Mouse (Mus musculus) midbrain, postnatal 0 days (tissue): ENCODE measurements around the gene Ndufa4l2. TPM values are rescaled to one million over a fixed set of nuclear protein-coding genes. Genes with fewer than 3 reads are reported as not detected.

ENCODE experiments used
- ATAC-seq: fragments of 200-750 bp; cut with Nextera tagmentation; 2 replicates; pipeline ENCODE4 v1.8.0; 2017; ENCODE audit warnings: moderate number of reproducible peaks, mild to moderate bottlenecking, moderate TSS enrichment, moderate library complexity; ENCODE audit not compliant: low FRiP score
- DNase-seq: peaks from one replicate; pipeline ENCODE4 v3.0.0-alpha.2; 2015; ENCODE audit warnings: low spot score
- H3K27ac ChIP-seq: fragments of 300-500 bp; sonication (generic); 2 replicates; pipeline ENCODE4 v1.5.1; 2014; ENCODE audit warnings: low read depth, mild to moderate bottlenecking, low read length, mixed read lengths
- H3K27me3 ChIP-seq: fragments of 300-500 bp; sonication (generic); 2 replicates; pipeline ENCODE4 v1.6.1; 2014; ENCODE audit warnings: low read length, control low read depth, mixed read lengths; ENCODE audit not compliant: insufficient read depth
- H3K36me3 ChIP-seq: fragments of 300-500 bp; sonication (generic); 2 replicates; pipeline ENCODE4 v1.6.1; 2014; ENCODE audit warnings: low read length, control low read depth, mixed read lengths; ENCODE audit not compliant: insufficient read depth
- H3K4me1 ChIP-seq: fragments of 300-500 bp; sonication (generic); 2 replicates; pipeline ENCODE4 v1.6.1; 2014; ENCODE audit warnings: mild to moderate bottlenecking, control low read depth, antibody characterized with exemption, low read length, mixed read lengths; ENCODE audit not compliant: insufficient read depth
- H3K4me2 ChIP-seq: fragments of 300-500 bp; sonication (generic); 2 replicates; pipeline ENCODE4 v1.6.1; 2014; ENCODE audit warnings: low read depth, mild to moderate bottlenecking, low read length, mixed read lengths; ENCODE audit not compliant: poor library complexity, severe bottlenecking
- H3K4me3 ChIP-seq: fragments of 300-500 bp; sonication (generic); 2 replicates; pipeline ENCODE4 v1.5.1; 2014; ENCODE audit warnings: low read depth, mild to moderate bottlenecking, low read length, moderate library complexity
- H3K9ac ChIP-seq: fragments of 300-500 bp; sonication (generic); replicated peaks from 2 replicates; pipeline ENCODE4 v1.6.1; 2014; ENCODE audit warnings: mild to moderate bottlenecking, low read length, moderate library complexity, mixed read lengths; ENCODE audit not compliant: poor library complexity, severe bottlenecking
- H3K9me3 ChIP-seq: fragments of 300-500 bp; sonication (generic); 2 replicates; pipeline ENCODE4 v1.6.1; 2016; ENCODE audit warnings: low read length, control low read depth
- CTCF ChIP-seq: IDR thresholded peaks from 2 replicates; pipeline ENCODE4 v1.5.1; 2016; ENCODE audit warnings: antibody characterized with exemption, mild to moderate bottlenecking
- WGBS: fragments of 180-500 bp; shearing (Covaris S2); extraction: QIAGEN DNeasy Blood & Tissue Kit; methylation state at CpG from one replicate; pipeline ENCODE4 v1.1.7; 2014; 5-methylcytosine and 5-hydroxymethylcytosine counted together
- polyA plus RNA-seq: library from polyadenylated mRNA; unstranded; fragments of >200 nt; fragmentation: Nextera tagmentation; extraction: Ambion mirVana; gene quantifications from 2 replicates; pipeline ENCODE4 v1.2.1, GENCODE M21; 2015
- total RNA-seq: library from RNA; depleted of rRNA; stranded (reverse); fragments of >200 nt; gene quantifications from 2 replicates; pipeline ENCODE4 v1.2.3, GENCODE M21; 2014

The Ndufa4l2 gene
- total and polyA plus RNA-seq, 2 experiments from 2014 or later, result 16.6 to 18.7 TPM

DNA sequence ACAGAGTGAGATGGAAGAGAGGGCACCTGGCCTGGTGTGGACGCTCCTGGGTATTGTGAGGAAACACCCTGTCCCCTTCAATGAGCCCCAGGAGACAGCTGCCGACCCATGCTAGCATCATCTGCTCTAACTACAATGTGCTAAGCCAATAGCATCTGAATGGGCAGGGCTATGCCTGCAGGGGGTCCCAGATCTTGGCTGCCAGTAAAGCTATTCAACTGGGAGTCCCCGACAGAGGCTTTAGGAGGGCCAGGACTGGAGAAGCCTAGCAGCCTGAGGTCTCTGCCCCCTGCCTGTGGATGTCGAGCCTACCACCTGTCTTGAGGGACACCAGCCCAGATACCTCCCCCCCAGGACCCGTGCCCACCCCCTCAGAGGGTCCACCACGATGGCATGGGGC lies 28.0 kb downstream of the Ndufa4l2 start:
- no peak overlapping the region for H3K9ac ChIP-seq
- H3K4me1 ChIP-seq, result no peaks in the 10 kb centered on the region
- no peak overlapping the region for H3K27ac ChIP-seq
- no peak overlapping the region for H3K4me3 ChIP-seq
- no peak for ATAC-seq
- H3K4me2 ChIP-seq, result no peak overlapping the region
- H3K27me3 ChIP-seq, result no peaks in the 10 kb centered on the region
- DNase-seq, result peak; percentile 60
- H3K36me3 ChIP-seq, result peaks cover 89% of the 10 kb centered on the region
- WGBS, result 26% methylated on average over 6 of the region's 6 CpGs
- no peaks in the 10 kb centered on the region for H3K9me3 ChIP-seq
- no peak for TF ChIP-seq CTCF

DNA sequence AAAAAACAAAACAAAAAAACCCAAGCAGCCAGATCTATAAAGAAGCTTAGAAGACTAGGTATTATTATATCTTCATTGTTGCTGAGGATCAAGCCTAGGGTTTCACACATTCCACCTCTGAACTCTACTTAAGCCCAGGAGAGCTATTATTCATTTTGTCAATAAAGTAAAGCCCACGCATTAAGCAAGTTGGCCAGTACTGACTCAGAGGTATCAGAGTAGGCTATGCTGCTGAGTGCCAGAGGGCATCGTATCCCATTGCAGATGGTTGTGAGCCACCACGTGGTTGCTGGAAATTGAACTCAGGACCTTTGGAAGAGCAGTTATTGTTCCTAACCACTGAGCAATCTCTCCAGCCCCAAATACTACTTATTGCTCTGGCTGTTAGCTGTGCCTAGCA lies 29.1 kb downstream of the Ndufa4l2 start:
- peaks cover 94% of the 10 kb centered on the region for H3K36me3 ChIP-seq
- H3K27me3 ChIP-seq, result no peaks in the 10 kb centered on the region
- DNase-seq (no peak), ATAC-seq (no peak)
- TF ChIP-seq CTCF, result no peak
- H3K4me1 ChIP-seq, result no peaks in the 10 kb centered on the region
- H3K27ac ChIP-seq, result no peak overlapping the region
- no peak overlapping the region for H3K4me3 ChIP-seq
- WGBS, result 79% methylated on average over 3 of the region's 3 CpGs
- no peak overlapping the region for H3K4me2 ChIP-seq
- H3K9ac ChIP-seq, result no peak overlapping the region
- no peaks in the 10 kb centered on the region for H3K9me3 ChIP-seq

DNA sequence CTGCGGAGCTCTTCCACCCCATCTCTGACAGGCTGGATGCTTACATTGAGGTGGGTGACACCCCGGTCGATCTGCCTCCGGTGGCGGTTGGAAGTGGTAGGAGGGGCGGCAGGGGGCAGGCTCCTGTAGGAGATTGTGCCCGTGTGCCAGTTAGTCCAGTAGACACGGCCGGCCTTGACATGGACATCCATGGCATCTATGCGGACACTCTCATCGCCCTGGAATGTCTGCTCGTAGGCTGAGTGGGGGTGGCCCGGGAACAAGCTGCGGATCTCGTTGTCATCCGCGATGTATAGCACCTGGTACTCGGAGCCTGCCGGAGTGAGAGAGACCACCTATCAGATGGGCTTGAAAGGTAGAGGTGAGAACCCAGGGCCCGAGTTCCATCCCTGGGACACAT lies 29.6 kb downstream of the Ndufa4l2 start:
- no peak for TF ChIP-seq CTCF
- Histone ChIP-seq H3K27me3 (no peaks in the 10 kb centered on the region), H3K36me3 (peaks cover 94% of the 10 kb centered on the region), H3K9me3 (no peaks in the 10 kb centered on the region), H3K9ac (no peak overlapping the region), H3K27ac (no peak overlapping the region), H3K4me3 (no peak overlapping the region), H3K4me2 (no peak overlapping the region), H3K4me1 (no peaks in the 10 kb centered on the region)
- ATAC-seq (no peak), DNase-seq (no peak)
- WGBS, result 93% methylated on average over 20 of the region's 20 CpGs

DNA sequence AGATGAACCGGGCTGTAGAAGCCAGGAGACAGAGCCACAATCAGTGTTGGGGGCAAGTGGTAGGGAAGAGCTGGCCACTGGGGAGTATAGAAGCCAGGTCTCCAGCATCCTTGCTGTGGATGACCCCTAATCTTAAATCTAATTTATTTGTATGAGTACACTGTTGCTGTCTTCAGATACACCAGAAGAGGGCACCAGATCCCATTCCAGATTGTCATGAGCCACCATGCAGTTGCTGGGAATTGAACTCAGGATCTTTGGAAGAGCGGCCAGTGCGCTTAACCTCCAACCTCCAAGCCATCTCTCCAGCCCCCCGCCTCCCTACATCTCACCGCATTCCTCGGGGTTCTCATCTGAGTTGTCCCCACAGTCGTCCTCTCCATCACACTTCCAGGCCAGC lies 31.7 kb downstream of the Ndufa4l2 start:
- peak; percentile 65 for TF ChIP-seq CTCF
- Histone ChIP-seq H3K4me3 (no peak overlapping the region), H3K27ac (no peak overlapping the region), H3K36me3 (peaks cover 95% of the 10 kb centered on the region), H3K9ac (no peak overlapping the region), H3K27me3 (no peaks in the 10 kb centered on the region), H3K4me2 (no peak overlapping the region), H3K9me3 (no peaks in the 10 kb centered on the region), H3K4me1 (no peaks in the 10 kb centered on the region)
- DNase-seq (no peak), ATAC-seq (no peak)
- whole genome bisulfite sequencing, result 93% methylated on average over 7 of the region's 7 CpGs

DNA sequence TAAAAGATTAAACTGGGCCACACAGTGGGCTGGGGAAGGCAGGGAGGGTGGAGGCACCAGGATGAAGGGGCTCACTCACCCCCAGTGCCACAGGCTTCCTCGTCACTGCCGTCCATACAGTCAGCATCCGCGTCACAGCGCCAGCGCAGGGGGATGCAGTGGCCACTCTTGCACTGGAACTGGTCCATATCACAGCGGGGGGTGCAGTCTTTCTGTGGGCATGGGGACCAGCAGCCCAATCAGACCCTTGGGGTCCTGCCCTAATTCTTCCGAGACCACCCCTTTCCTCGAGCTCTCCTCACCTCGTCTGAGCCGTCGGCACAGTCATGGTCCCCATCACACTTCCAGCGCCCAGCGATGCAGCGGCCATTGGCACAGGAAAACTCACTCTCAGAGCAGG lies 33.5 kb downstream of the Ndufa4l2 start:
- no peak for ATAC-seq
- H3K27ac ChIP-seq, result no peak overlapping the region
- 94% methylated on average over 15 of the region's 15 CpGs for WGBS

DNA sequence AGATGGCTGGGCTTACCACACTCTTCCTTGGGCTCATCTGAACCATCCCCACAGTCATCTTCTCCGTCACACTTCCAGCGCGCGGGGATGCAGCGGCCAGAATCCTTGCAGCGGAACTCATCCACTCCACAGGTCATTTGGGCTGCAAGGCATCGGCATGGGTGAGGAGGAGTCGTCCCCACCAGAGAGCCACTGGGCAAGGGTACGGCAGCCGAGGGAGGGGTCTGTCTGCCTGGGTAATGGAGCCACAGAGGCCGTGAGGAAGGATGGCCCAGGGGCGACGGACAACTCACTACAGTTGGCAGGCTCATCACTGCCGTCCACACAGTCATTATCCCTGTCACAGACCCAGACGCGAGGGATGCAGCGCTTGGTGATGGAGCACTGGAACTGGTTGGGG lies 35.1 kb downstream of the Ndufa4l2 start:
- Histone ChIP-seq H3K4me2 (no peak overlapping the region), H3K4me3 (no peak overlapping the region), H3K4me1 (no peaks in the 10 kb centered on the region), H3K27ac (no peak overlapping the region), H3K36me3 (peaks cover 100% of the 10 kb centered on the region), H3K9ac (no peak overlapping the region), H3K9me3 (no peaks in the 10 kb centered on the region), H3K27me3 (no peaks in the 10 kb centered on the region)
- WGBS, result 90% methylated on average over 17 of the region's 17 CpGs
- no peak for TF ChIP-seq CTCF
- ATAC-seq (no peak), DNase-seq (no peak)

More for the DNA sequence above, 33.5 kb downstream of the Ndufa4l2 start:
- H3K36me3 ChIP-seq, result peaks cover 96% of the 10 kb centered on the region
- H3K4me3 ChIP-seq, result no peak overlapping the region
- H3K27me3 ChIP-seq, result no peaks in the 10 kb centered on the region
- TF ChIP-seq CTCF, result no peak
- no peak overlapping the region for H3K9ac ChIP-seq
- H3K4me1 ChIP-seq, result no peaks in the 10 kb centered on the region
- H3K9me3 ChIP-seq, result no peaks in the 10 kb centered on the region
- DNase-seq, result no peak
- no peak overlapping the region for H3K4me2 ChIP-seq
